Mouse (Mus musculus) right cerebral cortex, adult 2 months (tissue): ENCODE results near the gene Rita1.
A peak's percentile ranks its signal among the peaks of the same experiment; 100 is the strongest.

Experiments
- DNase-seq, 2 experiments: peaks; one replicate each; pipeline ENCODE4 v3.0.0; 2021 to 2022; ENCODE audit warnings: low spot score in 2 of 2

The Rita1 gene

DNA sequence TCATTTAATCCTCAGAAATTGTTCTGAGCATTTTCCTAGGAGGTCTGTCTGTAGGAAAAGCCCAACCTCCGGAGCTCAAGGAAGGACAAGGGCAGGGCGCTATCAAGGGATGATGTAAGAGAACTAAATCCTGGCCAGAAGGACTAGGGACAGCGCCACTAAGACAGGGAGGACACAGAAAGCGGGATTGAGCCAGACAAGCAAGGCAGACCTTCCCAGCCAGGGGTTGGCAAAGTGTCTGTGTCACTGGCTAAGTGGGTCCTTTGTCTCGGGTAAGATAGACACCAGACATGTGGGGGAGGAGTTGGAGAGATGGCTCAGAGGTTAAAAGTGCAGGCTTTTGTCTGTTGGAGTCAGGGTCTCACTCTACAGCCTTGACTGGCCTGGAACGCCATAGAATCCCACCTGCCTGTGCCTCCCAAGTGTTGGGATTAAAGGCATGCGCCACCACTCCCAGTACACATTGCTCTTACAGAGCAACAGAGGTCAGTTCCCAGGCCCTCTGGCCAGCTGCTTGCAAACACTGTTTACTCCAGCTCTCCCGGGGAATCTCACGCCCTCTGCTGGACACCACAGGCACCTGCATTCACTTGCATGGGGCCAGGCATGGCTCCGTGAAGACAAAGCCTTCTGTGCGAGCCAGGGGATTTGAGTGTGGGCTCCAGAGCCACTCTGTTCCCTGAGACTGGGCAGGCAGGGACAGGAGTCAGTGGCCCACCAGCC lies 11.3 kb downstream of the Rita1 start:
- DNase-seq: no peak

DNA sequence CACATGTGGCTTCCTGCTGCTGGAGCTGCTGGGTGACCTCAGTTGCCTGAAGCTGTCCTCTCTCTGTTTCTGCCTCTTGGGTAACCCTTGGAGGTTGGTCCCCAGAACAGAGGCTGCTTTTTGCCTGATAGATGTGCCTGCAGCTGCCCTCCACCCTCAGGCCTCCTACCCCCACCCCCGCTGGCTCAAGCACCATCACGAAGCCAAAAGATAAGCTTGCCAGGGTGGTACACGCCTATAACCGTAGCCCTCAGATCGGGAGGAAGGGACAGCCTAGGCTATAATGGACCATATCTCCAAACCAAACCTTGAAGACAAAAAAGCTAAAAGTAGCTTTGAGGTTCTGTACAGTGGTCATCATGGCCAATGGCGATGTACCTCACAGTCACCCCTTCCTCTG lies 12.8 kb downstream of the Rita1 start:
- DNase-seq: no peak

DNA sequence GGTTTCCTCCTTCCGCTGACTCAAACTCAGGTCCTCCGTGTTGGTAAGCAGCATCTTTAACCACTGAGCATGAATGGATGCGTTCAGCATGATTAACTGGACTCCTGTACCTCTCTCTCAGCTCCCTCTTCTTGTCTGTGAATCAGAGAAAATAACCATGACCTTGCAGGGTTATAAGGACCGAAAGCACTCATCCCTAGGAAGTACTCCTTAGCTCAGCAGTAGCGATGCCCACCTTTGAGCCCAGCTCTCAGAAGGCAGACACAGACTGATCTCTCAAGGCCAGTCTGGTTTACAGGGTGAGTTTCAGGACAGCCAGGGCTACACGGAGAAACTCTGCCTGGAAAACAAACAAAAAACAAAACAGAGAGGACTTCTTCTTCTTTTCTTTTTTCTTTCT lies 17.9 kb downstream of the Rita1 start:
- no peak for DNase-seq

DNA sequence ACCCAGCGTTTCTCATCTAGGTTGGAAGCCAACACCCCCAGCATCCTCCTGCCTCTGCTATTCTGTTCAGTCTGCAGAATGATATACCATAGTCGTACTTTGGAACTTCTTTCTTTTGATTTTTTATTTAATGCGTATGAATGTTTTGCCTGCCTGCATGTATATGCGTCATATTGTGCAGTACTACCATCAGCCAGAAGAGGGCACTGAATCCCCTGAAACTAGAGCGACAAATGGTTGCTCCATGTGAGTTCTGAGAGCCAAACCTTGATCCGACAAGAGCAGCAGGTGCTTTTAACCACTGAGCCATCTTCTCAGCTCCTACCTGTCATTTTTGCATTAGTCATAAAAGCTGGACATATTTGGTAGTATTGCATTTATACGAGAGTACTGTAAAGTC lies 20.2 kb downstream of the Rita1 start:
- DNase-seq: no peak

DNA sequence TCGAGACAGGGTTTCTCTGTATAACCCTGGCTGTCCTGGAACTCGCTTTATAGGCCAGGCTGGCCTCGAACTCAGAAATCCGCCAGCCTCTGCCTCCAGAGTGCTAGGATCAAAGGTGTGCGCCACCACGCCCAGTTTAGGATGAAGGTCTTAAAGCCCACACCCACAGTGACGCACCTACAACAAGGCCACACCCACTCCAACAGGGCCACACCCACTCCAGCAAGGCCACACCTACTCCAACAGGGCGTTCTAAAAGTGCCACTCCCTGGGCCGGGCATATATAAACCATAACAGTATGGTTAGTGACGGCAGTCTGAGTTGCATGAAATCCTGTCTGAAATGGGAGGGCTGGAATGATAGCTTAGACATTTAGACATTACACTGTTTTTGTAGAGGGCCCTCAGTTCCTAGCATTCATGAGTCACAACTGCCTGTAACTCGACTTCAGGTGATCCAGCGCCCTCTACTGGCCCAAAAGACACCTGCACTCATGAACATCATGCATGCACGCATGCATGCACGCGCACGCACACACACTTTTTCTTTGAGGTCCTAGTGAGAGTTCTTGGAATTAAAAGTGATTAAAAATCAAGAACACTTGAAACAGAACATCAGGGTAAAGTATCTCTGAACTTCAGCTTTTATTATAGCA lies 21.9 kb downstream of the Rita1 start:
- DNase-seq: no peak

DNA sequence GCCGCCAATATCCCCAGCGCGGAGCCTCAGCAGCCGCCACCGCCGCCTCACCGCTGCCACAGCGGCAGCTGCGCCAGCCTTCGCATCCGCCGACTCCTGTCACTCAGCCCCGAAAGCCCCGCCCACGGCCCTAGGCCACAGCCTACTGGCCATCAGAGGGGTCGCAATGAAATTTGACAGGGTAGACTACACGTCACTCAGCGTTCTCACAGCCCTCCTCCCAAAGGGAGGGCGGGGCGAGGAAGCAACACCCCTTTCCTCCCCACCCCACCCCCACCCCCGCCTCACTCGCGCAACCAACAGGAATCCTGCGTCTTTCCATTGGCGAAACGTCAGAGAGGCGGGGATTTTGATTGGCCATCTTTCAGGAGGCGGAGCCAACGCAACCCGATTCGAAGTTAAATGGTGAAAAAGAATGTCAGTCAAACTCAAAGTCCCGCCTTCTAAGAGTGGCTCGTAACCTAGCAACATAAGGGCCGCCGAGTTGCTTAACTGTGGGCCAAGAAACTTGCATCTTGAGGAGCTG lies 23.8 kb downstream of the Rita1 start, which contains the start of the genes Tpcn1 and Iqcd:
Gene Tpcn1 (minus strand): TSS at position 105 of the 526 bp plus-strand sequence.
Gene Iqcd (plus strand): TSS at position 448 of the 526 bp plus-strand sequence.
- peak; percentile 97 to 99 for DNase-seq

DNA sequence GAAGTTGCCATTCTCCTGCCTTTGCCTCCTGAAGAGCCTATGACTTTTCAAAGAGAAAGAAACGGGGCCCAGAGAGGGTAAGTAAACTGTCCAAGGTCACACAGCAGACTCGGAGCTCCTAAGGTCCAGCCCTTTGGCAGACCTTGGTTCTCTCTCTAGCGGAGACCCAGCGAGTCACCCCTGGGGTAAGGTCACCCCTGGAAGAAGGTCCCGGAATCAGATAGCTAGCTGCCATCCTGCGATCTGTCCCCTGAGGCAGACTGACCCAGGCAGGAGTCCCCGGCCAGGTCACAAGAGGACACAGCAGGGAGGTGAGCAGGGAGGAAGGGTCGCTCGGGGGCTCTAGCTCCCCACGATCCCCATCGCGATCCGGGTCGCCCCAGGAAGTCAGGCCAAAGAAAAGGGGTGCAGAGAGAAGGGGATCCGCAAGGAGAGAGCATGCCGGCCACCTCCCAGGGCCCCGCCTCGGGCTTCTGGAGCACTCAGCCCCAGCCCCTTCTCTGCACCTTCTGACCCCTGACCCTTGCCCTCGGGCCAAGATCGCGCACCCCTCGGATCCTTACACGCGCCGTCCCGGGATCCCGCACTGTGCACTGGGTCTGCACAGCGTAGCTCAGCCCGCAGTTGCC lies 24.3 kb downstream of the Rita1 start:
- DNase-seq: no peak

DNA sequence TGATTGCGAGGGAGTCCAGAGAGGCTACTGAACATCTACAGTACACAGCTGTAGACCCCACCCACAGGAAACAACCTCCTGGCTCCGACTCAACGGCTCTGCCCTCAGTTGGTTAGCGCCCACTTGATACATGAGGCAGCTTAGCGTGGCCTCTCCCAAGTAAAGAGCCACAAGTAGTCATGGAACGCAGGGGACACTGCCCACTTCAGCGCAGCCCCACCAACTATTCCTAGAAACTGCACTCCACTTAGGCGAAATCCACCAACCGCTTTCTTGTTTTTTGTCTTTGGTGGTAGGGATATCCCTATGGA lies 24.8 kb downstream of the Rita1 start:
- DNase-seq: no peak

DNA sequence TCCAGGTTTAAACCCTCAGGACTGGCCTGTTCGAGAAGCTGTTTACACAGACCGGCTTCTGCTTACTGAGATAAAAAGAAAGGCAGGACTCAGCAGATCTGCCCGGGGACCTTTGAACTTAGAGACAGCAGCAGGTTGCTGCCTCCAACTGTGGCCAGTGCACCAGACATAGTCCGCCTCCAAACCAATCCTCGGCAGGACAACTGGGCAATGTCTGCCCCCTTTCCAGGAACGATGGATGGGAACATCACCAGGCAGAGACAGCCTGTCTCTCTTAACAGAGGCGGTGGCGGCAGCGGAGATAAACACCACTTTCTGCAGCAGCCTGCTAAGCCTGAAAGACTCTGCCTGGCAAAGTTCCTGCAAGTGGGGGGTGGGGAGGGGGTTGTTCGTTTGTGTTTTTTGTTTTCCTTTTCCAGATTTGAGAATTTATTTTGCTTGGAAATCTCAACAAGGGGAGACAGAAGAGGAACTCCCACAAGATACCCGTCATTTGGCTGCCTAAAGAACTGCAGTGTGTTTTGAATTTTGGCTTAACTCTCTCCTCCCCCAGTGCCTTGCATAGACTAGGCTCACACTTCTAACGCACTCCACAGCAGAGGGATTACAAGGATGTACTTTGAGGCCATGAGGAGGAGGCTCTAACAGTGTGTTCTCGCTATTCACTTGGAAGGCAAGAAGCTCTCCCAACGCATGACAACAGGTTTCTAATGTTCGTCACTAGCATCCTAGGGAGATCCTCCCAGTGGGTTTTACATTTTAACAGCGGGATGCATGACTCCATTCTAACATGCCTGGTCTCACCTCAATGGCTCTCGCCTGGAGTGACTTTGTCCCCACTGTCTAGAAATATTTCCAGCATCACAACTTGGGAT lies 25.4 kb downstream of the Rita1 start:
- peak; percentile 44 to 53 for DNase-seq

DNA sequence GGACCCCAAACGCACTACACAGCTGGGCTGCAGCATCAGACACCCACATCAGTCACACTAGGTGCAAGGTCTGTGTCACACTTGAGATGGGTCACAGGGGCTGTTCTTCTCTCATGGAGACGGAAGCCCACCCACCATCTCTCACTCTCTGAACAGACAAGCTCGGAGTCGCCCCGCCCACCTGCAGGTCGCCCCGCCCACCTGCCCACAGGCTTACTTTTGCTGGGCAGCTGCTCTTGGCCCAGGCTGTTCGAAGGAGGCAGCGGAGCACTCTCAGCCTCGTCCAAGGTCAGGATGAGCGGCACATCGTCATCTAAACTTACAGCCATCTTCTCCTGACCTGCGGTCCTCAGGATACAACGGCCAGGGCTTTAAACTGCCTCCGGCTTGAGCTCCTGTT lies 27.4 kb downstream of the Rita1 start:
- DNase-seq: no peak

DNA sequence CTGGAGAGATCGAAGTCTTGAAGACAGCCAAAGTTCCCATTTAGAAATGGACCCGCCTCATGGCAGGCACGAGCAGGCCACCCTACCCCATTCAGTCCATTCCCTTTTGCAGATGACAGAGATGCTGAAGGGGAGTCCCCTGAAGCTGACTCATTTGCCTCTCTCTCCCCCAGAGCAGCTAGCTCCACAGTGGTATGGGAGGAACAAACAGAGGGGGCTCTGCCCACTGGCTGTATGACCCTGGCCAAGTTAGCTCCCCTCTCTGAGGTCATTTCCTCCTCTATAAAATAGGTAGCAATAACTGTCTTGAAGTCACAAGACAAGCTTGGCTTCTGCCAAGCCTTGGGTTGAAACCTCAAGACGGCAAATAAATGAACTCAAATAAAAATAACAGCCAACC lies 28.9 kb downstream of the Rita1 start:
- DNase-seq: no peak

DNA sequence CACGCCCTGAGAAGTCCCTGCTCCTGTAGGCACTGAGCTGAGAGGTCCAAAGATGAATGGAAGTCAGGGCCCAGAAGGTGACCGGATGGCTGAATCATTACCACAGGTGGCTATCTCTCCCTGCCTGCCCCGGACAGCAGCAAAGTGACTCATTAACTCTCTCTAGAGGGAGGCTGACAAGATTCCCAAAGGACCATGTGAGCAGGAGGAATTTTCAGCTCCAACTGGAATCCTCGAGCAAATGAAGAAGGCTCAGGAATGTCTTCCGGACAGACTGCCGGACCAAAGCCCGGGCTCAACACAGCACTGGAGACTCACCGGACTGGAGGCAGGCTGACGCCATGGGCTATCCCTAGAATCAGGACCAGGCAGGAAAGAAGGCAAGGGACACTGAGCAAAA lies 30.4 kb downstream of the Rita1 start:
- DNase-seq: no peak

DNA sequence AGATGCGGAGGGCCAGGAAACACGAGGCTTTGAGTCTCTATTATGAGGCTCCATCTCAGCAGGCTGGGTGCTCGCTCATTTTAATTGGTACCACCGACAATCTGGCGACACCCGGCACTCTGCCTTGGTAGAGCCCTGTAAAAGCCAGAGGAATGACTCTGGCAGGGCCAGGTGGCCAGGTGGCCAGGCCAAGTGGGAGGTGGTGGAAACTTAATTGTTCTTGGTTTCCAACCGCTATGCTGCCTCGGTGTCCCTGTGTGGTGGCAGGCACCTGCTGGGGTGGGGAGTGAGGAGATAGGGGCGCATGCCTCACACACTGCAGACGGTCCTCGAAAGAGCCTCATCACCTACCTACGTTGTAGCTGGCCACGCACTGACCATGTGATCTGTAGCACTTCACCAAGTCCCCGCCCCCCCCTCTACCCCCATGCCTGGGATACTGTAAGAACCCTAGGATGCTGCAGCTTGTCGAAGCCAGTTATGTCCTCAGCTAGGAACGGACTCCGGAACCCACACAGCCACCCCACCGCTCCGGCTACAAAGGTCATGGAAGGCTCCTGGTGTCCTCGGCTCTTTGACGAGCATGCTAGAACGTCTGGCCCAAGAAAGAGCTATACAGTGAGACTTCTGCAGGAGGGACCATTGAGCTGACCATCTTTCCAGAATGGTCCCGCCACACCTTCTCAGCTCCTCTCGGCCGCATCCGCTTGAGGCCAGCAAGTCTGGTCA lies 32.3 kb downstream of the Rita1 start:
- DNase-seq: no peak

DNA sequence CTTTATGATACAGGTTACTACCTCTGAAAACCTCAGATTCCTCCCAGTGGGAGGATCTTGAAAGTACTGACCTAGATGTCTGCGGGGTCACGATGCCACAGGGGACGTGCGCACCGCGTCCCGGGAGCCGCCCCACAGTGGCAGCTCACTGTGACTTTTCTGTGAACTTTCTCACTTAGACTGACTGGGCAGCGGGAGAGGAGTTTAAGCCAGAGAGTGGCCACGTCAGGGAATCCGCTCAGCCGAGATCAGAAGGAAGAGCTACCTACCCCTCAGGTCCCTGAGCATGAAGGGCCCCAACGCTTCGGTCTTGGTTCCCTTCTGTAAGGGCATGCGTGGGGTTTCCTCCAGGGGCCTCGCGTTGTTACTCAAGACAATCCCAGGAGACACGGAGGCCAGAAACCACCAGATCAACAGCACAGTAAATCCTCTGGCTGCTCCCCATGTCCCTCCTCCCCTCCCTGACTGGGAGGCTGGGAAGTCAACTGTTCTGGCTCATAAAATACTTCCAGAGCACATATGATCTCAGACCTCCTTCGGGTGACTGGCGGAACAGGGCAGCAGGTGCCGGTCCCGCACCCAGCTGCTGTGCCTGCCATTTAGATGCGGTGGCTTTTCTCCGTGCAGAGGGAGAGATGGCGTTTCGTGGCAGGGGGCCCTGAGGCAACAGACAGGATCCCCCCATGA lies 33.0 kb downstream of the Rita1 start:
- no peak for DNase-seq

DNA sequence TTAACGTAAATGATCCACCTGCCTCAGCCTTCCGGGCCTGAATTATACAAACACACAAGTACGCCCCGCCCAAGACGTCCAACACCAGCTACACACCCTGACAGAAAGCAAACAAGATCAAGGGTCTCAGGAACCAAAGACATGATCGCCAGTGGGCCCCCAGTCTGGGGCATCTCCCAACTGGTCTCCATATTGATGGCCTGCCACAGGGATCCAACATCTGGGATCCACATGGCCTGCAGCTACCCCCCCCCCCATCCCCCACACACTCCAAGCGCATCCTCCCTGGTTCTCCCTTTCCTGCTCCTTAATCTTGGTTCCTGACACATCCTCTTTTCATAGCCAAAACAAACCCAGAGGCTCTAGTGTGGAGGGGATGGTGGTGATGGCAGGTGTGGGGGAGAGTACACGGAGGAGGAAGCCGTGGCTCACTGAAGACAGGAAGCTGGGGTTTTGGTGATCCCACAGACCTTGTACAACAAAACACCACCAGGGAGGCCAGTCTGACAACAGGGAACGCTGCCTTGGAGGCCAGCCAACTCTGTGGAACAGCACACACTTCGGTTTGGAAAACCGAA lies 33.8 kb downstream of the Rita1 start:
- no peak for DNase-seq

DNA sequence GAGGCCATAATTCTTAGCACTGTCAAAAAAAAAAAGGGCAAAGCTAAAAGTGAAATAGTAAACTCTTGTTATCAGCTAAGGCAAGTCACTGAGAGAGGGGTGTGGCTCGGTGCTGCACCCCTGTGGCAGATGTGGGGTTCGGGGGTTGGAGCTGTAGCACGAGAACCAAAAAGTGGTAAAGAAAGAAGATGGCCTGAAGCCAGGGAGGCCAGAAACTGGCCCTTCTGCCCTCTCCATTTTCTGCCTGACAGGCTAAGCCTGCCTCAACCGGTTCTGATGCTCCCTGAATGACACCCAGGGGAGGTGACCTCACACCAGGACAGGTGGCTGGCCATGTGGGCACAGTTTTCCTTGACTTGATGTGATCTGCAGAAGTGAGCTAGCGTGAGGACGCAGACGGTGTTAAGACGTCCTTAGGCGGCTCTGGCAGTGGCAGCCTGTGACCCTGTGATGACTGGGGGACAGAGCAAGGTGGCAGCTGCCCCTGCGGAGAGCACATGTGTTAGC lies 34.4 kb downstream of the Rita1 start:
- DNase-seq: no peak

DNA sequence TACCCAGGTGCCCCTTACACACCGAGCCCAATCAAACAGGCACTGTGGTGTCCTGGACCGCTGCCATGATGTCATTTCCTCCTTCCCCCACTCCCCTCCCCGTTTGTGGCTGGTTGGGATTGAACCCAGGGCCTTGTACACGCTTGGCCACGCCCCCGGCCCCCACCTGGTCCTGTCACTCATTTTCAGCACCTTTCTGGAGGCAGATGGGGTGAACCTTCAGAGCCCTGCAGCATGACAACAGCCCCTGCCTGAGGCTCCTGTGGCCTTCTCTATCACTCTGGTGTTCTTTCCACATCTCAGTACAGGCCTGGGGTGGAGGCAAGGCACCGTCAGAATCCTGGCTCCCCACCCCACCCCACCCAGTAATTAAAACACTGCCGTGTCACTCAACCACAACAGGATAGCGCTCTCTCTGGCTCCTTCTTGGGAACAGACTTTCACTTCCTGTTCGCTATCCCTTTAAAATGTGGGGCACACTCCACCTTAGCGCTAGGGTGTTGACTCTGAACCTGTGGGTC lies 35.5 kb downstream of the Rita1 start:
- DNase-seq: no peak

DNA sequence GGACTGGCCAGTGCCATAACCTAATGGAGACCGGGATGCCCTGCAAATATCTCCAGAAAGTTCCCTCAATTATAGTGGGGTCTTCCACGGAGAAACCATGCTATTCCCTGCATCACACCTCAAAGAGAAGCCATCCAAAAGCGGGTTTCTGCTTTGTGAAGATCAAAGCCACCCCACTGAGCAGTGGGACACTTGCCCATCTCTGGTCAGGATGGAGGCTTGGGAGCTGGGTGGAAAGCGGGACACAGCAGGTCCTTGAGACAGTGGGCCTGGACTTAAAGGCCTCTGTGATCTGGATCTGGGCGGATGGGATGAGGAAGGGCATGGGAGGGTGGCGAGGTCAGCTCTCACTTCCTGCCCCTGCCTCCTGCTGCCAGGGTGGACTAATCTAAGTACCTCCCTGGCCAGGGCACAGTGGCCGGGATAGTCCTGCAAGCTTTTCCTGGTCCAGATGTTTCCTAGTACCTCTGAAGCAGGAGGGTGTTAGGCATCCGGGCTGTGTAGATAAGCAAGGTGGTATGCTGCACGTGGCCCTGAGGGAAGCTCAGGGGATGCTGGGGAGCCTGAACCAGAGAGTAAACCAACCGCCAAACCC lies 37.8 kb downstream of the Rita1 start:
- no peak for DNase-seq

DNA sequence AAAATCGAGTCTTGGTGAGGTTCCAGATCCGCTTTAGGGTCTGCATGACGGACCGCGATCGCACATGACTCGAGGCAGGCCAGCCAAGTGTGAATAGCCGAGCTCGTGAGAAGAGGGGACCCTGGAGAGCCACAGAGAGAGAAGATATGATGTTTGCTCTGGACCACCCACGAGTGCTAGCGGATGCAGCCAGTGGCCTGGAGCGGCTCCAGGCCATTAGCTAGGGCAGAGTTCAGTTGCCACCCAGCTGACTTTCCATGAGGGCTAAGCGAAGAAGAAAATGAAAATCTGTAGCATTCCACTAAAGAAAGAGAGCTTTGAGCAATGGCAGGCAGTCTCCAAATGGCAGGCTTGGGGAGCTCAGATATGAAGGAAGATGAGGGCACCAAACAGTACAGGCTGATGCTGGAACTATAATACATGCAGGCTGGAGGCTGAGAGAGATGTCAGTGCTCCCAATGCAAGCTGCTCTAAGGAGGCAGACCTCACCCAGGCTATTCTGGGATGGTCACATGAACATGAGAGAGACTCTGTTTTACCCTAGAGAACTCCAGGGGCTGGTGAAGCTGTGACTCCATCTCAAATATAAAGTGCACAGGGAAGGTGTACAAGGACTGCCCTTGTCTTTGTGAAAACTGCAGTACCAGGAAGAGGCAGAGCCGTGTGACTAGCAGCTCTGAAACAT lies 41.2 kb downstream of the Rita1 start:
- DNase-seq: no peak
